Mouse (Mus musculus) spleen, adult 18-20 months (tissue): Measurements from ENCODE around the gene Khdc1c.
"Not testable (repeated sequence)": the region's sequence is repeated elsewhere in the genome, so short reads cannot be mapped to it uniquely, and the experiment has no call there.

Experiments used
- DNase-seq, 2 experiments: peaks; one replicate each; pipeline ENCODE4 v3.0.0; 2022; ENCODE audit warnings: mixed read lengths in 2 of 2

The Khdc1c gene

GRCm38 (mm10) chr1:21368031-21368430, at the start of gene Khdc1c:
Gene Khdc1c (plus strand): TSS chr1:21368331.
- not testable (repeated sequence) for DNase-seq

DNA sequence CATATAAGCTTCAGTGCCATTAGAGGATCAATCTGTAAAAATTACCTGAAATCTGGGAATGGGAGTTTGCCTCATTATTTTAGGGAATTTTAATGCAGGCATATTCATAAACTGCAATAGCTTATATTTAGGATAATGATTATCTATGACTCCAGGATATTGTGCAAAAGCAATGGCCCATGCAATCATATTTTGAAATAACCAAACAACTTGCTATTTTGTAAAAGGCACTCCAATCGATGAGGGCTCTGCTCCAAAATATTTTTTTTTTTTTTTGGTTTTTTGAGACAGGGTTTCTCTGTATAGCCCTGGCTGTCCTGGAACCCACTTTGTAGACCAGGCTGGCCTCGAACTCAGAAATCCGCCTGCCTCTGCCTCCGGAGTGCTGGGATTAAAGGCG, 47.9 kb upstream of the Khdc1c start:
- DNase-seq: not testable (repeated sequence)

- DNase-seq: no peak
Measured at GRCm38 (mm10) chr1:21321656-21322055, 46.5 kb upstream of the Khdc1c start.

- no peak for DNase-seq
Measured at GRCm38 (mm10) chr1:21323996-21324574, 44.0 kb upstream of the Khdc1c start.

- DNase-seq: no peak
Measured at GRCm38 (mm10) chr1:21324633-21325032, 43.5 kb upstream of the Khdc1c start.

GRCm38 (mm10) chr1:21326733-21327132, 41.4 kb upstream of the Khdc1c start:
- DNase-seq: no peak

- not testable (repeated sequence) for DNase-seq
Measured at GRCm38 (mm10) chr1:21331161-21331560, 37.0 kb upstream of the Khdc1c start.

GRCm38 (mm10) chr1:21333222-21333973, 34.7 kb upstream of the Khdc1c start:
- DNase-seq: peak; percentile 20 to 37

DNA sequence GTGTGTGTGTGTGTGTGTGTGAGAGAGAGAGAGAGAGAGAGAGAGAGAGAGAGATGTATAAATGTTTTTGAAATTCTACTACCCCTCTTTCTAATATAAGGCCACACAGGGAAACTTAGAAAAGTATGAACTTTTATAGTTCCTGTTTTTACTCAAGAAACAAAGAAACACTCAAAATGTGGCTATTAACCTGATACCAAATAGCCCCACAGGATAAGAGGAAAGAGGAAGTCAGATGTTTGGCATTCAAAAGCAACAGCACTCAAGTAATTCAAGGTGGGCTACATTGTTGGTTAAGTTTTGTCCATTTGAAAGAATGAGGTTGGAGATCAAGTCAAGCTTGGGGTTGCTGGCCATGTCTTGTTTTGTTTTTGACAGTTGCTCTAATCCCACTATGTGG, 32.3 kb upstream of the Khdc1c start:
- DNase-seq: no peak

GRCm38 (mm10) chr1:21340745-21341144, 27.4 kb upstream of the Khdc1c start:
- DNase-seq: no peak

DNA sequence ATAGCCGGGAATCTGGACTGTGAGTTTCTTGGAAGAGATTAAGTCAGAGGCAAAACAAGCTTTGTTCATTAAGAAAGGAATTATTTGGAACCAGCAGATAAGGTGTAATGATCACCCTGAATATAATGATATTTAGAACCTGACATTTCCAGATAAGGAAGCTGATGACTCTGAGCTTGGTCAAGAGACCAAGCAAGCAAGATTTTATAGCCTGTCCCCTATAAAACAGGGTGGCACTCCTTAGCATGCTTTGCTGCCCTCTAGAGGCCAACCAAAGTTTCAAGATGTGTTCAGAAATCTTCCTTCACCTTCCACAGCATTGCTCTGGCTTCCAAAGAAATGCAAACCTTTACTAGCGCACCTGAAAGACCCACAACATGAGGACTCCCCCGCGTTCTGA, 23.9 kb upstream of the Khdc1c start:
- DNase-seq: peak in 1 of 2 experiments; percentile 34

- DNase-seq: not testable (repeated sequence)
Measured at GRCm38 (mm10) chr1:21344752-21345151, 23.4 kb upstream of the Khdc1c start.

DNA sequence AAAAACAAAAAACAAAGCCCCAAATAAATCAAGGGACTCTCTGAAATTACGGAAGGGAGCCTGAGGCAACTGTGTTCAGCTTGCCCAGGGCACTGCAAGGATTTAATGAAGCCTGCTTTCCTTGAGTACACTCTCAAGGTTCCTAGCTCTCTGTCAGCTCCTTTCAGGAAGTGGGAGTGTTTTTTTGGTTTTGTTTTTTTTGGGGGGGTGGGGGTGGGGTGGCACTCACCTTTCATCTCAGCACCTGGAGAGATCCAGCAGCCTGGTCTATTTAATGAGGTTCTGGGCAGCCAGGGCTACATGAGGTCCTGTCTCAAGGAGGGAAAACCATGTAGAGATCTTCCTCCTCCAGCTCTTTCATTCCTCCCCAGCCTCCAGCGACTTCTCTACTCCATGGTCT, 18.8 kb upstream of the Khdc1c start, which contains the start of gene Khdc1a:
Khdc1a (plus strand) TSS at position 301 of the 400 bp plus-strand sequence.
- DNase-seq: no peak

DNA sequence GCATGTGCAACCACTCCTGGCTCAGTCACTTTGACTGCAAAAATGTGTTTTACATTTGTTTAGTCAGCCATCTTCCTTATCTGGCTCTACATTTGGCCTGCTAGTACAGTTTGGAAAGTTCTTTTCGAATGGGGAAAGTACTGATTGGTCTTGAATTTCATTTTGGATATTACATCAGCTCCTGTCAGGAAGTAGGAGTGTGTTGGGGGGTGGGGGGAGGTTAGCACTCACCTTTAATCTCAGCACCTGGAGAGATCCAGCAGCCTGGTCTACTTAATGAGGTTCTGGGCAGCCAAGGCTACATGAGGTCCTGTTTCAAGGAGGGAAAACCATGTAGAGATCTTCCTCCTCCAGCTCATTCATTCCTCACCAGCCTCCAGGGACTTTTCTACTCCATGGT, 15.1 kb downstream of the Khdc1c start, which contains the start of gene Khdc1b:
Khdc1b (plus strand) TSS at position 301 of the 400 bp plus-strand sequence.
- DNase-seq: no peak

- DNase-seq: no peak
Measured at GRCm38 (mm10) chr1:21391138-21391671, 23.1 kb downstream of the Khdc1c start.

DNA sequence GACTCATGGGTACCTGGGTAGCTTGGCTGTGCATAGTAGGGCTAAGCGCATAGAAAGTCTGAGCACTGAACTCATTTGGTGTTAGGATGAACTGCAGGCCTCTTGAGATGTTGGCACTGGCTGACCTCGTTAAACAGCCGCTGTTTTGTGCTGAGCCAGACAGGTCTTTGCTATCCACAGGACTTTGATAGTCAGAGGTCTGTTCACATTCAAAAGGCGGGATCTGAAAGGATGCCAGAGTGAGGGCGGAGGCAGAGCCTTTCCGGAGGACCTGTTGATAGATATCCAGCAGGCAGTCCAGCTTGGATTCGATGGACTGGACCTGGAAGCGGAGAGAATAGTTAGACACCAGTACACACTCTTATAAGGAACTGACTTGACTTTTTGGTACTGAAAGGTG, 34.7 kb downstream of the Khdc1c start:
- DNase-seq: no peak

GRCm38 (mm10) chr1:21407266-21407665, 39.1 kb downstream of the Khdc1c start:
- no peak for DNase-seq

- peak in 1 of 2 experiments; percentile 4 for DNase-seq
Measured at GRCm38 (mm10) chr1:21411331-21412196, 43.4 kb downstream of the Khdc1c start.

DNA sequence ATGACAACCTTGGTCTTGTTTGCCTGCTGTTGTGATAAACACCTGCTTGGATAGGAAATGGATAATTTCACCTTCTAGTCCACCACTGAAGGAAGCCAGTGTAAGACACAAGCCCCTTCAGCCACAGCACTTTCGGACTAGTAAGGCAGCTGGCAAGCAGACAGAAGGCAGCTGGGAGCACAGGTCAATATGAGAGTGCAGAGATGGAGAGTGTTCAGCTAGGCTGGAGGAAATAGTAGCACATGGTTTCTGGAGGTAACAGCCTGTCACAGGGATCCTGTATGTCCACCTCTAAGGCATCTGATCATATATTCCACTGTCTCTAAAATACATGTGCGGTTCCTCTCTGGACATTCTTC, 44.0 kb downstream of the Khdc1c start:
- no peak for DNase-seq

DNA sequence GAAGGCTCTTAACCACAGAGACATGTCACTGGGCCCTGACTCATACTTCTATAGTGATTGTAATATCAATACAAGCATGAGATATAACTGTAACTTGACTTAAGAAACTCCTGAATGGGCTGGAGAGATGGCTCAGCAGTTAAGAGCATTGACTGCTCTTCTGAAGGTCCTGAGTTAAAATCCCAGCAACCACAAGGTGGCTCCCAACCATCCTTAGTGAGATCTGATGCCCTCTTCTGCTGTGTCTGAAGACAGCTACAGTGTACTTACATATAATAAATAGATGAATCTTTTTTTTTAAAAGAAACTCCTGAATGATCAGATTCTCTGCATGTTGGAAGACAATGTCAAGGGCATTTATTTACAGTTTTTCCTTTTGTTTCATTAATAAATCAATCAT, 51.2 kb downstream of the Khdc1c start:
- DNase-seq: no peak
